Mouse (Mus musculus) lung, postnatal 0 days (tissue): Measurements from ENCODE around the gene Srxn1.

Experiments
- CTCF ChIP-seq: IDR thresholded peaks from 2 replicates; pipeline ENCODE4 v1.5.1; 2016; ENCODE audit warnings: antibody characterized with exemption, mild to moderate bottlenecking
- EP300 ChIP-seq: IDR thresholded peaks from 2 replicates; pipeline ENCODE4 v1.6.1; 2016; ENCODE audit warnings: antibody characterized with exemption, mild to moderate bottlenecking, control low read depth

DNA sequence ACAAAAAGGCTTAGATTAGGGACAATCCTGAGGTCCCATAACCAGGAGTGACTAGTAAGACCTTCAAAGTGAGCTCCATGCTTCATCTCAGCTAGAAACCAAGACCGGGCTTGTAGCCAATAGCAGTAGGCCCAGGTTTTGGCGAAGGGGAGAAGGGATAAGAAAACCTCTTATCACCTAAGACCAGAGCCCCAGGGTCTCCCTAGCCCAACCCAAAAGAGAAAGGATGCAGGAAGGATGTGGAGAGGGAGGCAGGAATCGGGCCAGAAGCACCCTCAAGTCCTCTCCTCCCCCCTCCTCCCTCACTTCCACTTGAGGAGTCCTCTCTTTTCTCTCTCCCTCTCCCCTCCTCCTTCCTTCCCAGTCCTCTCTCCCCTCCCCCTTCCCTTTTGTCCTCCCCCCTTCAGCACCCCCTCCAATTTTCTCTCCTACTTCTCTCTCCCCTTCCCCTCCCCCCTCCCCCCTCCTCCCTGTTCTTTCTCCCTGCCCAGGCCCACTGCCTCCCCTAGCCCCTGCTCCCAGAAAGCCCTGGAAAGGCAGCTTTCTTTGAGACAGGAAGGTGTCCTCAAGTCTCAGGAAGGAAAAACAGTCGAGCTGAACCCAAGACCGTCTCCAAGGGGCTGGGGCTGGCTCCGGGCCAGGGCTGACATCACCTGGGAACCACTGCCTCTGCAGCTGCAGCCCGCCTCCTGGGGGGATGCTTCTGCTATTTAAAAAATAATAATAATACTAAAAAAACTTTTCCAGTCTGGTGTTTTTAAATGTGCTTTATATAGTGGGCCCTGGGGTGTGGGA, 50.3 kb downstream of the Srxn1 start:
- TF ChIP-seq CTCF (no peak), EP300 (no peak)
